Mouse (Mus musculus): ENCODE results near the gene 1810030O07Rik.
"Not testable (repeated sequence)": the region's sequence is repeated elsewhere in the genome, so short reads cannot be mapped to it uniquely, and the experiment has no call there.

The 1810030O07Rik gene

DNA sequence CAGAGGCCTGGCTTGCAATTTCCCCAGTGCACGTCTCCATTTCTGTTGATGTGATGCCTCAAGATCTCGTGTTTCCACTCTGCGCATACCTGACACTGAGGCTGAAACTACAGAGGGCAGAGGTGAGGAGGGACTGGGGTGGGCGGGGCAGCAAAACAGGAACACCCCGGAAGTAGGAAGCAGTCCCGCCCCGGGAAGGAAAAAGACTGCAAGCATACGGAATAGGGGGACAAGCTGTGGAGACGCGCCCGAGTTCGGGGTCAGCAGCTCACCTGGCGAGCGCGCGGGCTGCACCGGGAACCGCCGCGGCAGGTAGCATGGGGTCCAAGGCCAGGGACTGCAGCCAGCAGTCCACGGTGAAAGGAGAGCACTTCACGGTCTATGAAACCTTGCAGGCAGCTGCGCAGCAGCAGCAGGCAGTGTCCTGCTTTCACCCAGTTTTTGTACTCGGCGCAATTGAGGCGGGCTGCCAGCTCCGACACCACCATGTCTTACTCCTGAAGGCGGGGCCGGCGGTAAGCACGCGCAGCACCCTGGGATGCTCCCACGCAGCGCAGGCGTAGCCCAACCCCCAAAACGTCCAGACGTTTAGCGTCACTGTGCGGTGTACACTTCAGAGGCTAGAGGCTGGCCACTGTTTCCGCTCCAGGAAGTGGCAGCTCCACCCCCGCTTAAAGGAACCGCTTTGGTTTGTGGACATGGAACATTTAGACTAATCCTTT is at the start of gene 1810030O07Rik:
TSS of gene 1810030O07Rik (minus strand) at position 615 of the 722 bp plus-strand sequence.
- in situ Hi-C loops (cut with MboI; ENCODE audit: low sequenced_read_pairs) = no loop called here

DNA sequence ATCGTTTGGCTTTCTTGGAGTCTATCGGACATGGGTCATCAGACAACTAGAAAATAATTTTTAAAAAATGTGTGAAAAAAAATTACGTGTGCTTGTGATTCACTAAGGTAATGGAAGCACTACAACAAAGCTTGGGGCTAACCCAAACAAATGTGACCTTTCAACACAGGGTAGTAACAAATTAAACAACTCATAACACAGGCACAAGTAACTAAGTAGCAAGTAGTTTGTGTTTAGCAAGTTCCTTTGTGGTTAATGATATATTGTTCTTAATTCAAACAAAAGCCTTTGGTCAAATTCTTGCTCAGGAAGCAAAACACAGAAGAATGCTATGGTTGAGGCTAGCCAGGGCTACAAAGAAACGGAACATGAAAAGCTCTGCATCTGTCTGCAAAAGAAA is 42.6 kb upstream of the 1810030O07Rik start:
- in situ Hi-C loops (cut with MboI; ENCODE audit: low sequenced_read_pairs) = no loop called here

DNA sequence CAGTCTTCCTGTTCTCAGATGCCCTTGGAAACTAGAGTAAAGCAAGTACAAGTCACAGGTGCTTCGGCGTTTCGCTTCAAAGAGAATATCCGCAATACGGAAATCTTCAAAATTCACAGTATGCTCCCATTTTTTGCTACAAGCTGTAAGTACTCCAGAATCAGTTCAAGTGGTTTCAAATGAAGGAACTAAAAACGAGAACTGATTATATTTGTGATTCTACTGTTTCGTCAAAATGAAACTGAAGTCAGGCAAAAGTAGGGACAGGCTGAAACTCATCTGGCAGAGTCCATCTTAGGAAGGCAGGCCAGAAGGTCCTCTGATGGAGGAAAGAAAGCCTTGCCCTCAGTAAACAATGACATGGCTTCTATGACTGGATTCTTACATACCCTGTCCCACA is 40.3 kb upstream of the 1810030O07Rik start:
- in situ Hi-C loops (cut with MboI; ENCODE audit: low sequenced_read_pairs) = no loop called here

DNA sequence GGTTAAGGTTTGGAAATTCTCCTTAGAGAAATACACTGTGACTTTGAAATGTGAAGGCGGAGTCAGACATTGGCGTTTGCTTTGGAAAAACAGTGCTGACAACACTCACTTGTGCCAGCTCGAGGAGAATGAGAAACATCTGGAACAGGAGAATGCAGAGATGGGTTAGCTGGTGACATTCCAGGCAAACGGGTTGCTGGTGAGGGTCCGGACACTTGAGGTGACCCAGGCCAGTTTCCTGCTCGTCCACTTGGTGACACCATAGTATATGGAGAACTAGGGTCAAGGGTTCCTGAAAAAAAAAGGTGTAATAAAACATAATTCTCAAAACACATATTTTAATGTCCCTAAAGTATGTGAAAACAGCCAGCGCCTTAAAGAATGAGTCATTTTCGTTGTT is 13.4 kb upstream of the 1810030O07Rik start:
- in situ Hi-C loops (cut with MboI; ENCODE audit: low sequenced_read_pairs) = no loop called here

DNA sequence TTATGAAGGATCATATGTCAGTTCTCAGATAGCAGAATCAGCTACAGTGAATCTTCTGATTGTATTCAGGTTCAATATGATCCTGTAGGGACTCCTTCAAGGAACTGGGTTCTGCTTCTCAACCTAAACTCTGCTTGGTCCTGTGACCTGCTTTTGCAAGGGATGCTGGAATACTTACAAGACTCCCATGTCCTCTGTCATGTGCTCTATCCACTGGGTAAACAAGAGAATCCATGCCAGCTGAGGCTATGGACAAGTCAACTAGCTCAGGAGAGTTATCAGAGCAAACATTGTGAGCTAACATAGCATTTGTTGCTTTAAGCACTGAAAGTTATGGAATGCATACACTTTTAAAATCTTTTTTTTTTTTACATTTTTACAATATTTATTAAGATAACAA is 12.6 kb upstream of the 1810030O07Rik start:
- in situ Hi-C loops (cut with MboI; ENCODE audit: low sequenced_read_pairs) = no loop called here

DNA sequence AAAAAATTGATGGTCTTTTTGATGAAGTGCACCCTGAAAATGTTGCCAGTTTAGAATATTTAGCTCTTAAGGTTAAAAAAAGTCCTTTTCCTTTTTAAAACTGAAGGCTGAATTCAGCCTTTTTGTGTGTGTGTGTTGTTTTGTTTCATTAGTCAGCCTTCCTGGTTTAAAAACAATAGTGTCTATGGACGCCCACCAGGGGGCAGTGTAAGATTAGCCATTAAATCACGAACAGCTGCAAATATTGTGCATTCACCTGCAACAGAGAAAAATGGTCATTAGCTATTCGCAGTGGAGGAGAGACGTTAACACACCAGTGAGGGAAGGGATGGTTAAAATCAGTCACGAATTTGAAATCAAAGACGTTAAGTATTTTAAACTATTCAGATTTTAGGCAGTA is 3.9 kb upstream of the 1810030O07Rik start:
- in situ Hi-C loops (cut with MboI; ENCODE audit: low sequenced_read_pairs) = no loop called here

DNA sequence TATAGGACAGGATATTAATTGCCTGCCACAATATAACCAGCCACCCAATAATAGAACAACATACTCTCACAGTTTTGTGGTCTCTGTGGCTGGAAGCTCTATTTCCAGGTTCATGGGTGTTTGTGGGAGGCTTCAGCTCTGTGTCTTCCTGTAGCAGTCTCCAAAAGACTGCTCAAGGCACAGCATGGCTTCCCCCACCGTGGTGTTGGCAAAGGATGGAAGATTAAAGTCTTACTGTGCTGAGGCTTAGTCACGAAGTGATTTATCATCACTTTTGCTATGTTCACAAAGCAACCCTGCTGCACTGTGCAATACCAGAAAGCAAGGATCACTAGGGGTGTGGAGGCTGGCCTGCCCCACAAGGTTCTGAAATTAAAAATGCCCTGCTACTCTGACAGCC is 19.6 kb downstream of the 1810030O07Rik start:
- in situ Hi-C loops (cut with MboI; ENCODE audit: low sequenced_read_pairs) = no loop called here

DNA sequence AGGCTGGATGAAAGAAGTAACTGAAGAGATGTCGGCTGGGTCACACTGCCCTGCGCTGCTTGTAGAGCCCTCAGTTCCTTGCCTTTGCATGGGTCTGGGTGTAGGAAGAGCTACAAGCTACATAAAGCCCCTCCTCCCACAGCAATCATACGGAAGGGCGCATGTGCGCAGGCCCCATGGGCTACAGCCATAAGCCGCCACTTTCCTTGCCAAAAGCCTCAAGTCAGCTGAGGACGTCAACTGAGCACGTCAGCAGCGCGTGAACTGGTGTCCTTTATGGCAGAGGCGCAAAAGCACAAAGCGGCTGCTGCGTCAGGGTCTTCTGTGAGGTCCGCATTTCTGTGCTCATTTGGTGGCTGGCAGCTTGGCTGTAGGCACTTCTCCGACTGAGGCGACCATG is 21.6 kb downstream of the 1810030O07Rik start:
- in situ Hi-C loops (cut with MboI; ENCODE audit: low sequenced_read_pairs) = no loop called here

DNA sequence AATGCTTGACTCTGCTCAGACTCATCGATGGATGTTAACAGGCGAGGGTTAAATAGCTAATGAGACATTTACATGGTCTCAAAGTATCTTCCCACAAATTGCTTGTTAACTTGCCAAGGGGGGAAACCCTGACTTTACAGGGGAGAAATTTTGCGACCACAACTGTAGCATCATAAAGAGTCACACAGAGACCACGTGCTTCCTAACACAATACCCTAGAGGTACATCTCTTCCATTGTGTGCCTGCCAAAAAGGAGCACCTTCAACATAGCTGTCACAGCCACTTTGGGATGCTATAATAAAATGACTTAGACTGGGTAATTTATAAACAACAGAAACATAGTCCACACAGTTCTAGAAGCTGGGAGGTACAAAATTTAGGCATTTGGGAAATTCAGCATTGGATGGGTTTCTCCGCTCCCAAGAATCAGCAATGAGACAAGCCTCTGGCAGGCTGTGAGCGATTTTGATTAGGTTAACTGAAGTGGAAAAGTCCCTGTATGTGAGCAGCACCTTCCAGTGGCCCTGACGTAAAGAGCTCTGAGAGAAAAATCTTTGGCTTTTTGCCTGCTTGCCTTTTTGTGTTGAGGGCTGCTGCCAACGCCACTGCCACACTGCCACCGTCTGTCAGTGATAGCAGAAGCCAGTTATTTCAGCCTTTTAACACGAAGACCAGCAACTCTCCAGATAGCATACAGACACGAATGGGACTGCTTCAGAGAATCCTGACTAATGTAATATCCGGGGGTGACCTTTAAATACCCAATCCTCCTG is 27.8 kb downstream of the 1810030O07Rik start:
- in situ Hi-C loops (cut with MboI; ENCODE audit: low sequenced_read_pairs) = no loop called here

DNA sequence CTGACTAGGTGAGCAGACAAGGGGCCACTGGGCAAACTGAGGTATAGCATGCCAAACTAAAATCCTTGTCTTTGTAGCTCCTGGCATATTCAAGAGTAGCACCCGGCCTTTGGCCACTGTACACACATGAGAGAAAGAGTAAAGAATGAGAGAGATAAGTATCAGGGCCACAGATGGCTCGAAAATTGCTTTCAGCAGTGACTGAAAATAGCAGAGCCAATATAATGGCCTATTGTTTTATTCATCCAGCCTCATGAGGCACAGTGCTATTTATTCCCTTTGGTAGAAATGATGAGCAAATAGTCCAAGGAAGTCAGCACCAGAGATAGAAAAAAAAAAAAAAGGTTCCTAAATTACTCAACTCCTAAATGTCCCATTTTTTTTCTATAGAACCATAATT is 28.5 kb downstream of the 1810030O07Rik start:
- in situ Hi-C loops (cut with MboI; ENCODE audit: low sequenced_read_pairs) = no loop called here

DNA sequence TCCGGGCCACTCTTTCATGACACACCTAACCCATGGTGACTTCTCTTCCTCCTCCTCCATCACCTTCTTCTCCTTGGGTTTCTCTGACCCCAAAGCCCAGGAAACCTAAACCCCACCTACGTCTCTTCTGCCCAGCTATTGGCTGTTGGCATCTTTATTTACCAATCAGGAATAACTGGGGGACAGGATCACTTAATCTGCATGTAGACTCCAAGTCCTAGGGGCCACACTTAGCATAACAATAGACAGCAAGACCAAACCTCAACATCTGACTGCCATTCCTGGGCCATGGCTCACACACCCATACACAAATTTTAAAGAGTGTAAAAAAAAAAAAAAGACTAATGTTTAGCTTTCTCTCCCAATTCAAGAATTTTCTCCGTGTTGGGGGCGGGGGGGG is 48.3 kb downstream of the 1810030O07Rik start:
- in situ Hi-C loops (cut with MboI; ENCODE audit: low sequenced_read_pairs) = no loop called here

DNA sequence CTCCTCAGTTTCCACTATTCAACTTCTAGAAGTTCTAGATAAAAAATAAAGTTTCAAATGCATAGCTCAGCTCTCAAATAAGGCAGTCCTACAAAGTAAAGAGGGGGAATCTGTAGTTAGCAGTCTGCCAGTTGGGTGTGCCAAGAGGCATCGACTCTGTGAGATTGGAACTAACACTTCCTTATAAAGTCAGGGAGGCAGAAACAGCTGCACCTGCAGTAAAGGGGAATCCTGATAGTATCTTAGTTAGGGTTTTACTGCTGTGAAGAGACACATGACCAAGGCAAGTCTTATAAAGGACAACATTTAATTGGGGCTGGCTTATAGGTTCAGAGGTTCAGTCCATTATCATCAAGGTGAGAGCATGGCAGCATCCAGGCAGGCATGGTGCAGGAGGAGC is 61.1 kb downstream of the 1810030O07Rik start:
- in situ Hi-C loops (cut with MboI; ENCODE audit: low sequenced_read_pairs) = not testable (repeated sequence)

DNA sequence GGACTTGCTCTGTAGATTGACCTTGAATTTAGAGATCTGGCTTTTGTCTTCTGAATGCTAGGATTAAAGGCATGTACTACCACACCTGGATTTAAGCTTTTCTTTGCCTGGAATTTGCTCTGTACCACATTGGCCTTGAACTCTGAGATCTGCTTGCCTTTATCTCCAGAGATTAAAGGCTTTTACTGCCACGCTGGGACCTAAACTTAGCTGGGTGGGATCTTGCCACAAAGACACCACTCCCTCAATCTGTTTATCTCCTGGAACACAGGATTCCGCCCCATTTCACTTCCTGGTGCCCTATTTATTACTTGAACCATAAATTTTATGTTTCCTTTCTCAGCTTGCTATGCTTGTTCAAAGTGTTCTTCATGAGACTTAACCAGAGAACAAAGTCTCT is 62.3 kb downstream of the 1810030O07Rik start:
- in situ Hi-C loops (cut with MboI; ENCODE audit: low sequenced_read_pairs) = no loop called here

DNA sequence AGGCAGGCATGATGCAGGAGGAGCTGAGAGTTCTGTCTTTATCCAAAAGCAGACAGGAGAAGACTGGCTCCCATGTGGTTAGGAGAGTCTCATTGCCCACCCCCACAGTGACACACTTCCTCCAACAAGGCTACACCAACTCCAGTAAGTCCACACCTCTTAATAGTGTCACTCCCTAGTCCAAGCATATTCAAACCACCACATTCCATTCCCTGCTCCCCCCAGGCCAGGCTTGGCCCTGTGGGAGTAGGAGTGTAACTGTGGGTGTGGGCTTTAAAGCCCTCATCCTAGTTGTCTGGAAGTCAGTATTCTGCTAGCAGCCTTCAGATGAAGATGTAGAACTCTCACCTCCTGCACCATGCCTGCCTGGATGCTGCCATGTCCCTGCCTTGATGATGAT is 62.9 kb downstream of the 1810030O07Rik start:
- in situ Hi-C loops (cut with MboI; ENCODE audit: low sequenced_read_pairs) = not testable (repeated sequence)

All from CH12F3 (cell line).